Mouse (Mus musculus) forebrain, embryonic 11.5 days (tissue): ENCODE measurements around the gene Klk5. TPM values are rescaled to one million over a fixed set of nuclear protein-coding genes. Genes with fewer than 3 reads are reported as not detected.

Experiments used
- ATAC-seq: fragments of 200-750 bp; cut with Nextera tagmentation; replicated peaks from 2 replicates; pipeline ENCODE4 v1.8.0; 2017; ENCODE audit warnings: moderate TSS enrichment; ENCODE audit not compliant: low FRiP score
- DNase-seq: peaks from one replicate; pipeline ENCODE4 v3.0.0-alpha.2; 2017; ENCODE audit warnings: low spot score
- H3K27ac ChIP-seq: fragments of 300-500 bp; sonication (generic); 2 replicates; pipeline ENCODE4 v1.5.1; 2014; ENCODE audit warnings: low read depth, low read length
- H3K27me3 ChIP-seq: fragments of 300-500 bp; sonication (generic); 2 replicates; pipeline ENCODE4 v1.6.1; 2014; ENCODE audit warnings: mild to moderate bottlenecking, low read length, mixed read lengths; ENCODE audit not compliant: control insufficient read depth, insufficient read depth
- H3K36me3 ChIP-seq: fragments of 300-500 bp; sonication (generic); 2 replicates; pipeline ENCODE4 v1.6.1; 2014; ENCODE audit warnings: mild to moderate bottlenecking, low read length, moderate library complexity, mixed read lengths; ENCODE audit not compliant: control insufficient read depth, insufficient read depth
- H3K4me1 ChIP-seq: fragments of 300-500 bp; sonication (generic); replicated peaks from 2 replicates; pipeline ENCODE4 v1.6.1; 2014; ENCODE audit warnings: low read length, mixed read lengths; ENCODE audit not compliant: control insufficient read depth, insufficient read depth
- H3K4me2 ChIP-seq: fragments of 300-500 bp; sonication (generic); 2 replicates; pipeline ENCODE4 v1.6.1; 2014; ENCODE audit warnings: low read depth, mild to moderate bottlenecking, low read length, moderate library complexity, mixed read lengths; ENCODE audit not compliant: severe bottlenecking
- H3K4me3 ChIP-seq: fragments of 300-500 bp; sonication (generic); 2 replicates; pipeline ENCODE4 v1.5.1; 2014; ENCODE audit warnings: low read depth, low read length
- H3K9ac ChIP-seq: fragments of 300-500 bp; sonication (generic); 2 replicates; pipeline ENCODE4 v1.6.1; 2014; ENCODE audit warnings: low read length
- H3K9me3 ChIP-seq: fragments of 300-500 bp; sonication (generic); 2 replicates; pipeline ENCODE4 v1.6.1; 2016; ENCODE audit warnings: low read length, mixed read lengths; ENCODE audit not compliant: control insufficient read depth
- WGBS: fragments of 180-500 bp; shearing (Covaris S2); extraction: QIAGEN DNeasy Blood & Tissue Kit; methylation state at CpG from one replicate; pipeline ENCODE4 v1.1.7; 2014; 5-methylcytosine and 5-hydroxymethylcytosine counted together
- polyA plus RNA-seq: library from polyadenylated mRNA; unstranded; fragments of >200 nt; fragmentation: Nextera tagmentation; extraction: Ambion mirVana; gene quantifications from 2 replicates; pipeline ENCODE4 v1.2.1, GENCODE M21; 2014

Klk5 gene
- polyA plus RNA-seq, 1 experiment from 2014 or later, result 0.31 TPM

DNA sequence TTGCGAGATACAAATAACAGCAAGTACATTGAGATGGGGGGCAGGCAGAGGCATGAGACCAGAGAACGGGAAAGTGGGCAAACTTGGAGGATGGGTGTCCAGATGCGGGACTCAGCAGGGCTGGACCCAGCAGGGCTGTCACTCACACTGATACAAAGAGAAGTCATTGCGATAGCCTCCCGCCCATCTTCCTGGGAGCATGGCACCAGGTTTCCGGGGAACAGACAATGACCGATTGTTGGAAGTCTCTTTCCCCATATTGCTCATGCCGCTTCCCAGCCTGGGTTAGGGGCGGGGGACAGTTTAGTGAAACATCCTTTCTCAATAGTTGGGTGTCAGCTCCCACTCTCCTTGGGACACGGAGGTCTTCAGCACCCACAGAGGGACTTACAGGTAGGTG lies 17.6 kb upstream of the Klk5 start, which contains the start of gene Klk6:
TSS of gene Klk6 (plus strand) at position 301 of the 400 bp plus-strand sequence.
- 77% methylated on average over 10 of the region's 10 CpGs for WGBS
- no peak for ATAC-seq
- no peak within 1 kb of the TSS for H3K4me2 ChIP-seq

DNA sequence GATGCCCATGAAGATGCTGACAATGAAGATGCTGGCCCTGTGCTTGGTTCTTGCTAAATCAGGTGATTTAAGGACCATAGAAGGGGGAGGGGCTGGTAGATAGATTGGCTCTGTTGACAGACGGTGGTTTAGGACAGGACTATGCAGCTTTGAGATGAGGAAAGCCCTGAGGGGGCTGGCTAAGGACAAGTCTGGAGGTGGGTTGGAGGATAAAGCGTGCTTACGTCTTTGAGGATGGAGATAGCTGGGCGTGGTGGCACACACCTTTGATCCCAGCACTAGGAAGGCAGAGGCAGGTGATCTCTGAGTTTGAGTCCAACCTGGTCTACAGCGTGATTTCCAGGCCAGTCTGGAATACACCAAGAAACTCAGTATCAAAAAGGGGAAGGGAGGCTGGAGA lies 15.7 kb upstream of the Klk5 start:
- WGBS, result 87% methylated on average over 5 of the region's 5 CpGs
- Histone ChIP-seq H3K27me3 (no peaks in the 10 kb centered on the region), H3K4me2 (no peak overlapping the region), H3K9ac (no peak overlapping the region), H3K36me3 (no peaks in the 10 kb centered on the region), H3K4me1 (no peaks in the 10 kb centered on the region), H3K4me3 (no peak overlapping the region), H3K27ac (no peak overlapping the region), H3K9me3 (no peaks in the 10 kb centered on the region)
- ATAC-seq, result no peak
- no peak for DNase-seq

More for the DNA sequence above, 17.6 kb upstream of the Klk5 start, which contains the start of gene Klk6:
- Histone ChIP-seq H3K4me1 (no peaks in the 10 kb centered on the region), H3K4me3 (no peak within 1 kb of the TSS), H3K9ac (no peak within 1 kb of the TSS), H3K27ac (no peak within 1 kb of the TSS), H3K36me3 (no peaks in the 10 kb centered on the region), H3K27me3 (no peaks in the 10 kb centered on the region), H3K9me3 (no peaks in the 10 kb centered on the region)
- no peak for DNase-seq

DNA sequence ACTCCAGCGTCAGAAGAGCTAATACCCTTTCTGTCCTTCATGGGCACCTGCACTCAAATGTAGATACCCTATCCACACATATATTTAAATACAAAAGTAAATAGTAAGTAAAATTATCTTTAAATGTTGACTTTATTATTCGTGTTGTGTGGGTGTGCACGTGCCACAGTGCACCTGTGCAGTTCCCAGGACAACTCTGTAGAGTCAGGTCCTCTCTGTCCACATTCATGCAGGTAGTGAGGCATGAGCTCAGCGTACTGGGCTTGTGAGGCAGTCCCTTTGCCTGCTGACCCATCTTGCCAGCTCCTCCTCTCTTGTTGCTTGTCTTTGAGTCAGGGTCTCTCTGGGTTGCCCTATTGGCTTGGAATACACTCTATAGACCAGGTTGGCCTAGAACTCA lies 14.1 kb upstream of the Klk5 start:
- no peaks in the 10 kb centered on the region for H3K9me3 ChIP-seq
- WGBS, result 84% methylated on average over 4 of the region's 4 CpGs
- no peaks in the 10 kb centered on the region for H3K36me3 ChIP-seq
- no peaks in the 10 kb centered on the region for H3K27me3 ChIP-seq
- H3K9ac ChIP-seq, result no peak overlapping the region
- H3K4me1 ChIP-seq, result no peaks in the 10 kb centered on the region
- no peak overlapping the region for H3K4me2 ChIP-seq
- ATAC-seq (no peak), DNase-seq (no peak)
- no peak overlapping the region for H3K4me3 ChIP-seq
- no peak overlapping the region for H3K27ac ChIP-seq

DNA sequence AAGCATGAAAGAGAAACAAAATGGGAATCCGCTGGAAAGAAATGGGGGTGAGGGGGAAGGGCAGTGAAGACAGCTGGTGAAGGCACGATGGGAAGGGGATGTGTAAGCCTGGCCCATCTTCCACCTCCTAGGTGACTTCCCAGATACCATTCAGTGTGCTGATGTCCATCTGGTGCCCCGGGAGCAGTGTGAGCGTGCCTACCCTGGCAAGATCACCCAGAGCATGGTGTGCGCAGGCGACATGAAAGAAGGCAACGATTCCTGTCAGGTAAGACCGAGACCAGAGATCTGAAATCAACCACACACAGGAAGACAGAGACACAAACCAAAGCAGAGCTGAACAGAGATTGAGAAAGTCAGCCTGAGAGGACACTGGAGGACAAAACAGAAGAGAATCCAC lies 12.8 kb upstream of the Klk5 start:
- no peak for ATAC-seq
- 88% methylated on average over 8 of the region's 8 CpGs for WGBS
- H3K4me1 ChIP-seq, result no peaks in the 10 kb centered on the region
- no peak overlapping the region for H3K4me2 ChIP-seq
- no peak overlapping the region for H3K9ac ChIP-seq
- H3K27me3 ChIP-seq, result no peaks in the 10 kb centered on the region
- no peak for DNase-seq
- no peak overlapping the region for H3K4me3 ChIP-seq
- no peak overlapping the region for H3K27ac ChIP-seq
- no peaks in the 10 kb centered on the region for H3K9me3 ChIP-seq
- no peaks in the 10 kb centered on the region for H3K36me3 ChIP-seq

DNA sequence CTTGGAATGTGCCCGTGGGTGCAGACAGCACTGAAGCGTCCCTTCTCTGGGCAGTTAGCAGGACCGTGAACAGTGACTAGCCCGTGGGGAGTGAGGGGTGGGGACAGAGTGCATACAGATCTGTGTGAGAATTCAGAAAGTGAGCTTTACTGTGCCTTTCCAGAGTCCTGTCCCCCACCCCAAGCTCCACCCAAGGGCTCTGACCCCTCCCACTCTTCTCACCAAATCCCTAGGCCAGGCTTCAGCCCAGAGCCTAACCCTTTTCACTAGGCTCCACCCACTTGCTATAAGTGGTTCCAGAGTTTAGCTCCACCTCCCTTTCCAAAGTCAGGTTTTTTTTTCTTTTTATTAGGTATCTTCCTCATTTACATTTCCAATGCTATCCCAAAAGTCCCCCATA lies 2.0 kb downstream of the Klk5 start:
- DNase-seq (no peak), ATAC-seq (no peak)
- Histone ChIP-seq H3K36me3 (no peaks in the 10 kb centered on the region), H3K9ac (no peak overlapping the region), H3K4me2 (no peak overlapping the region), H3K9me3 (no peaks in the 10 kb centered on the region), H3K4me1 (no peaks in the 10 kb centered on the region), H3K4me3 (no peak overlapping the region), H3K27ac (no peak overlapping the region), H3K27me3 (no peaks in the 10 kb centered on the region)
- WGBS, result 92% methylated on average over 4 of the region's 4 CpGs

DNA sequence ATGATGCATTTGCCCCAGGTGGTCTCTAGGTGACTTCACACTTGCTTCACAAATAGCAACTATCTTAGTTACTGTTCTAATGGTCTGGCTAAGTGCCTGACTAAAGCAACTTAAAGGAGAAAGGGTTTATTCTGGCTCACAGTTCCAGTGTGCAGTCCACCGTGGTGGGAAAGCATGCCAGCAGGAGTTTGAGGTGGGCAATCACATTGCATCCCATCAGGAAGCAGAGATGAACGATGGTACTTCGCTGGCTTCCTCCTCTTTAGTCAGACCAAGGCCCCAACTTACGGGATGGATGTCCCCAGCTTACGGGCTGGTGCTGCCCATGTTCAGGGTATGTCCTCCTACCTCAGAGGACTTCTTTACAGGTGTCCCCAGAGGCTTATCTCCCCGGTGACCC lies 9.8 kb downstream of the Klk5 start:
- 84% methylated on average over 6 of the region's 6 CpGs for WGBS
- DNase-seq (no peak), ATAC-seq (no peak)
- no peak overlapping the region for H3K4me3 ChIP-seq
- no peaks in the 10 kb centered on the region for H3K36me3 ChIP-seq
- H3K4me1 ChIP-seq, result no peaks in the 10 kb centered on the region
- H3K27me3 ChIP-seq, result no peaks in the 10 kb centered on the region
- H3K4me2 ChIP-seq, result no peak overlapping the region
- H3K27ac ChIP-seq, result no peak overlapping the region
- no peaks in the 10 kb centered on the region for H3K9me3 ChIP-seq
- H3K9ac ChIP-seq, result no peak overlapping the region

DNA sequence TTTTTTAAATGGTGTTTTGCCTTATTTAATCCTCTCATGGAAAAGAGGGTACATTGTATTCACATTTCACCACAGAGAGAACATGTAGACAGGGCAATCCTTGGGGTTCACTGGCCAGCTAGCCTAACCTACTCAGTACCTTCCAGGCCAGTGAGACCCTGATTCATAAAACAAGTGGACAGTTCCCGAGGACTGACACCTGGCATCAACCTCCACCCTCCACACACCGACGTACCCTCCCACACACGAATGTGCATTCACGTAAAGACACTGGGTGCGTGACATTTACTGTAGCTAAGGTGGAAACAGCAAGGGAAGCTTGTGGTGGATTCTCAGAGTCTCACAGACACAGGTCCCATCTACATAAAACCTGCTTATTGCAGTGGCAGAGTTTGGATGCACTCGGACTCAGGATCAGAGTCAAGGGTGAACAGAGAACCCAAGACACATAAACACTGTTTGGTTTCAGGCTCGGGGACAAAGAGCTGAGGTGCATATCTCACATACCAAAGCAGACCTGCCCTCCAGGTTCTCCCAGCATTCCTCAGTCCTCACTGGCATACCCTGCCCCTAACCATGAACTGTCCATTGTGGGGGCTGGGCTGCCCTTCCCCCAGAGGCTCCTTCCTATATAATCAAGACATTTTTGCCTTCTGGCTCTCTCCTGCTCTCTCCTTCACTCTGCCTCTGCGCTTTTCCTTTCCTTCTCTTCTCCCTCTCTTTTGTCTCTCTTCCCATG lies 13.0 kb downstream of the Klk5 start:
- Histone ChIP-seq H3K27me3 (no peaks in the 10 kb centered on the region), H3K36me3 (no peaks in the 10 kb centered on the region), H3K9me3 (no peaks in the 10 kb centered on the region), H3K4me2 (no peak overlapping the region), H3K4me1 (no peaks in the 10 kb centered on the region), H3K27ac (no peak overlapping the region), H3K9ac (no peak overlapping the region), H3K4me3 (no peak overlapping the region)
- ATAC-seq, result no peak
- WGBS, result 83% methylated on average over 9 of the region's 9 CpGs
- DNase-seq, result no peak

DNA sequence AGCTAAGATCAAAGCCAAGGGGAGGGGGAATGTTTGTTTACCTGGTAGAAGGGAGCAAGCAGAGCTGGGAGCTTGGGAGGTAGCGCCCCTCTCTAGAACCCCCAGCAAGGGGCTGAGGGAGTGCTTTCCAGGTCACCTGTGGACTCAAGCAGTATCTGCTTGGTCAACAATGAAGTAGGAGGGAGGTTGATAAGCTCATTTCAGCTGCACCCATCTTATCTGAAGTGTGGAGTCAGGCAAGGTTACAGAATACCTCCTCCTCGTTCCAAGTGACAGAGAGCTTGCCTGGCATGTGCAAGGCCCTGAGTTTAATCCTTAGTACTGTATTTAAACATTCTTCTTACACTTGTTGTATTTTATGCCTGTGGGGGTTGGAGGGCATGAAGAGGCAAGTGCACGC lies 13.9 kb downstream of the Klk5 start:
- ATAC-seq, result no peak
- WGBS, result 76% methylated on average over 3 of the region's 3 CpGs
- no peaks in the 10 kb centered on the region for H3K9me3 ChIP-seq
- H3K27me3 ChIP-seq, result no peaks in the 10 kb centered on the region
- no peaks in the 10 kb centered on the region for H3K36me3 ChIP-seq
- H3K9ac ChIP-seq, result no peak overlapping the region
- no peak overlapping the region for H3K27ac ChIP-seq
- no peak overlapping the region for H3K4me3 ChIP-seq
- no peak for DNase-seq
- H3K4me2 ChIP-seq, result no peak overlapping the region
- no peaks in the 10 kb centered on the region for H3K4me1 ChIP-seq

DNA sequence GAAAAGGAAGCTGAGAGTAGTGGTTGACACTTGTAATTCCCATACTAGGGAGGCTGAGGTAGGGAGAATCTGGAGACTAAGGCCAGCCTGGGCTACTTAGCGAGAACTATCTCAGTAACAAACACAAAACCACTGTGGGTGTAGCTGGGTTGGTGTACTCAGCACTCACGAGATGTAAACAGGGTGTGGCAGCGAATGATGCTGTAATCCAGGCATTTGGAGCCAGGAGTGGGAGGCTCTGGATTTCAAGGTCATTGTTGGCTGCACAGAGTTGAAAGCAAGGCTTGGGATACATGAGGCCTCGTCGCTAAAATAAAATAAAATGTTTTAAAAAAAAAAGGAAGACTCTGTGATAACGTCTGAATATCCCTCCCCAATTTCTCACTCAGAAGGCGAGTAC lies 14.5 kb downstream of the Klk5 start:
- 84% methylated on average over 7 of the region's 7 CpGs for WGBS
- ATAC-seq, result no peak
- H3K4me1 ChIP-seq, result no peaks in the 10 kb centered on the region

More for the DNA sequence above, 14.5 kb downstream of the Klk5 start:
- Histone ChIP-seq H3K36me3 (no peaks in the 10 kb centered on the region), H3K27me3 (no peaks in the 10 kb centered on the region), H3K4me2 (no peak overlapping the region), H3K9me3 (no peaks in the 10 kb centered on the region), H3K9ac (no peak overlapping the region), H3K27ac (no peak overlapping the region), H3K4me3 (no peak overlapping the region)
- no peak for DNase-seq
